Mouse (Mus musculus) hindbrain, embryonic 16.5 days (tissue): ENCODE data around the gene Prc1. TPM values are rescaled to one million over a fixed set of nuclear protein-coding genes. Genes with fewer than 3 reads are reported as not detected.
A peak's percentile ranks its signal among the peaks of the same experiment; 100 is the strongest.

Source experiments
- ATAC-seq: fragments of 200-750 bp; cut with Nextera tagmentation; 2 replicates; pipeline ENCODE4 v1.8.0; 2017; ENCODE audit warnings: moderate TSS enrichment, moderate library complexity
- H3K27ac ChIP-seq: fragments of 300-500 bp; sonication (generic); 2 replicates; pipeline ENCODE4 v1.5.1; 2014; ENCODE audit warnings: low read depth, mild to moderate bottlenecking, control low read depth, low read length, moderate library complexity
- H3K27me3 ChIP-seq: fragments of 300-500 bp; sonication (generic); replicated peaks from 2 replicates; pipeline ENCODE4 v1.6.1; 2014; ENCODE audit warnings: low read length; ENCODE audit not compliant: control insufficient read depth, insufficient read depth
- H3K36me3 ChIP-seq: fragments of 300-500 bp; sonication (generic); 2 replicates; pipeline ENCODE4 v1.6.1; 2014; ENCODE audit warnings: mild to moderate bottlenecking, low read length, moderate library complexity, mixed read lengths; ENCODE audit not compliant: control insufficient read depth, insufficient read depth
- H3K4me1 ChIP-seq: fragments of 300-500 bp; sonication (generic); 2 replicates; pipeline ENCODE4 v1.6.1; 2014; ENCODE audit warnings: low read depth, low read length; ENCODE audit not compliant: control insufficient read depth, insufficient read depth
- H3K4me2 ChIP-seq: fragments of 300-500 bp; sonication (generic); 2 replicates; pipeline ENCODE4 v1.6.1; 2014; ENCODE audit warnings: mild to moderate bottlenecking, low read length, control low read depth, moderate library complexity
- H3K4me3 ChIP-seq: fragments of 300-500 bp; sonication (generic); 2 replicates; pipeline ENCODE4 v1.5.1; 2014; ENCODE audit warnings: mild to moderate bottlenecking, low read length, control low read depth, moderate library complexity
- H3K9ac ChIP-seq: fragments of 300-500 bp; sonication (generic); 2 replicates; pipeline ENCODE4 v1.6.1; 2014; ENCODE audit warnings: low read depth, mild to moderate bottlenecking, control low read depth, low read length, moderate library complexity
- H3K9me3 ChIP-seq: fragments of 300-500 bp; sonication (generic); 2 replicates; pipeline ENCODE4 v1.6.1; 2014; ENCODE audit warnings: mild to moderate bottlenecking, low read length, moderate library complexity; ENCODE audit not compliant: control insufficient read depth
- WGBS: fragments of 180-500 bp; shearing (Covaris S2); extraction: QIAGEN DNeasy Blood & Tissue Kit; methylation state at CpG from one replicate; pipeline ENCODE4 v1.1.7; 2014; 5-methylcytosine and 5-hydroxymethylcytosine counted together
- polyA plus RNA-seq: library from polyadenylated mRNA; unstranded; fragments of >200 nt; fragmentation: Nextera tagmentation; extraction: Ambion mirVana; gene quantifications from 2 replicates; pipeline ENCODE4 v1.2.1, GENCODE M21; 2015

Prc1 gene
- polyA plus RNA-seq, 1 experiment from 2014 or later = 34.9 TPM

GRCm38 (mm10) chr7:80336932-80337331 lies 42.7 kb downstream of the Prc1 start:
- H3K9me3 ChIP-seq = no peaks in the 10 kb centered on the region
- H3K36me3 ChIP-seq = peaks cover 36% of the 10 kb centered on the region
- ATAC-seq = no peak
- peaks cover 28% of the 10 kb centered on the region for H3K4me1 ChIP-seq
- 91% methylated on average over 3 of the region's 3 CpGs for WGBS
- no peaks in the 10 kb centered on the region for H3K27me3 ChIP-seq
- no peak overlapping the region for H3K9ac ChIP-seq
- no peak overlapping the region for H3K4me3 ChIP-seq
- no peak overlapping the region for H3K27ac ChIP-seq
- no peak overlapping the region for H3K4me2 ChIP-seq

GRCm38 (mm10) chr7:80339371-80339770 lies 45.1 kb downstream of the Prc1 start:
- ATAC-seq = no peak
- H3K27ac ChIP-seq = peak overlapping the region; percentile 78
- peak overlapping the region; percentile 80 for H3K9ac ChIP-seq
- peaks cover 15% of the 10 kb centered on the region for H3K36me3 ChIP-seq
- H3K4me1 ChIP-seq = peaks cover 34% of the 10 kb centered on the region
- H3K9me3 ChIP-seq = no peaks in the 10 kb centered on the region
- H3K4me2 ChIP-seq = peak overlapping the region; percentile 87
- 5% methylated on average over 17 of the region's 17 CpGs for WGBS
- no peaks in the 10 kb centered on the region for H3K27me3 ChIP-seq
- H3K4me3 ChIP-seq = peak overlapping the region; percentile 71

GRCm38 (mm10) chr7:80339793-80340628 lies 45.8 kb downstream of the Prc1 start:
- peak overlapping the region; percentile 93 for H3K27ac ChIP-seq
- H3K9ac ChIP-seq = peak overlapping the region; percentile 80
- peak; percentile 98 for ATAC-seq
- H3K4me1 ChIP-seq = peaks cover 34% of the 10 kb centered on the region
- H3K27me3 ChIP-seq = no peaks in the 10 kb centered on the region
- H3K4me3 ChIP-seq = peak overlapping the region; percentile 71
- H3K4me2 ChIP-seq = peak overlapping the region; percentile 87
- no peaks in the 10 kb centered on the region for H3K9me3 ChIP-seq
- under 1% methylated on average over 41 of the region's 45 CpGs for WGBS
- H3K36me3 ChIP-seq = peaks cover 12% of the 10 kb centered on the region

- peak within 1 kb of the TSS; percentile 80 for H3K9ac ChIP-seq
- H3K36me3 ChIP-seq = peaks cover 8% of the 10 kb centered on the region
- H3K4me3 ChIP-seq = peak within 1 kb of the TSS; percentile 71
- ATAC-seq = peak; percentile 12; the same call in 1 of the 2 replicates
- no peaks in the 10 kb centered on the region; the same call in 1 of the 2 replicates for H3K9me3 ChIP-seq
- H3K4me2 ChIP-seq = peak within 1 kb of the TSS; percentile 87
- 3% methylated on average over 11 of the region's 11 CpGs for WGBS
- no peaks in the 10 kb centered on the region for H3K27me3 ChIP-seq
- peaks cover 34% of the 10 kb centered on the region for H3K4me1 ChIP-seq
- peak within 1 kb of the TSS; percentile 93 for H3K27ac ChIP-seq
Measured at GRCm38 (mm10) chr7:80340793-80341192, 46.5 kb downstream of the Prc1 start, which contains the start of gene Unc45a. TSS of gene Unc45a (minus strand) at chr7:80341005.

- Histone ChIP-seq H3K9me3 (no peaks in the 10 kb centered on the region; the same call in 1 of the 2 replicates), H3K4me1 (peaks cover 34% of the 10 kb centered on the region), H3K4me2 (no peak overlapping the region), H3K27me3 (no peaks in the 10 kb centered on the region), H3K36me3 (no peaks in the 10 kb centered on the region), H3K9ac (no peak overlapping the region), H3K4me3 (no peak overlapping the region), H3K27ac (peak overlapping the region; percentile 9; the same call in 1 of the 2 replicates)
- ATAC-seq = no peak
- 63% methylated on average over 7 of the region's 7 CpGs for WGBS
Measured at GRCm38 (mm10) chr7:80341793-80342192, 47.5 kb downstream of the Prc1 start.

GRCm38 (mm10) chr7:80342858-80343257 lies 48.6 kb downstream of the Prc1 start, which contains the start of gene Hddc3:
TSS of gene Hddc3 (plus strand) at chr7:80343104.
- peak; percentile 51 for ATAC-seq
- Histone ChIP-seq H3K4me3 (peak within 1 kb of the TSS; percentile 50), H3K4me1 (peaks cover 30% of the 10 kb centered on the region), H3K36me3 (no peaks in the 10 kb centered on the region), H3K9me3 (no peaks in the 10 kb centered on the region; the same call in 1 of the 2 replicates), H3K9ac (peak within 1 kb of the TSS; percentile 83), H3K27me3 (no peaks in the 10 kb centered on the region), H3K4me2 (peak within 1 kb of the TSS; percentile 93), H3K27ac (peak within 1 kb of the TSS; percentile 77)
- under 1% methylated on average over 25 of the region's 25 CpGs for WGBS

GRCm38 (mm10) chr7:80343270-80344018 lies 49.2 kb downstream of the Prc1 start:
- peak; percentile 9; the same call in 1 of the 2 replicates for ATAC-seq
- Histone ChIP-seq H3K27ac (peak overlapping the region; percentile 77), H3K4me1 (peaks cover 24% of the 10 kb centered on the region), H3K27me3 (no peaks in the 10 kb centered on the region), H3K4me2 (peak overlapping the region; percentile 93), H3K9ac (peak overlapping the region; percentile 83), H3K9me3 (no peaks in the 10 kb centered on the region; the same call in 1 of the 2 replicates), H3K4me3 (peak overlapping the region; percentile 50), H3K36me3 (no peaks in the 10 kb centered on the region)
- 25% methylated on average over 19 of the region's 19 CpGs for WGBS

GRCm38 (mm10) chr7:80346173-80346572 lies 51.9 kb downstream of the Prc1 start:
- no peaks in the 10 kb centered on the region for H3K27me3 ChIP-seq
- no peak overlapping the region for H3K4me3 ChIP-seq
- 94% methylated on average over 9 of the region's 9 CpGs for WGBS
- peaks cover 7% of the 10 kb centered on the region for H3K4me1 ChIP-seq
- H3K9me3 ChIP-seq = no peaks in the 10 kb centered on the region; the same call in 1 of the 2 replicates
- peaks cover 13% of the 10 kb centered on the region for H3K36me3 ChIP-seq
- no peak overlapping the region for H3K27ac ChIP-seq
- no peak overlapping the region for H3K4me2 ChIP-seq
- H3K9ac ChIP-seq = no peak overlapping the region
- no peak for ATAC-seq

- peaks cover 18% of the 10 kb centered on the region for H3K36me3 ChIP-seq
- no peak for ATAC-seq
- no peaks in the 10 kb centered on the region; the same call in 1 of the 2 replicates for H3K9me3 ChIP-seq
- no peak overlapping the region for H3K4me2 ChIP-seq
- H3K4me1 ChIP-seq = peaks cover 6% of the 10 kb centered on the region
- H3K27me3 ChIP-seq = no peaks in the 10 kb centered on the region
- no peak overlapping the region for H3K27ac ChIP-seq
- H3K9ac ChIP-seq = no peak overlapping the region
- H3K4me3 ChIP-seq = no peak overlapping the region
- WGBS = 85% methylated on average over 5 of the region's 5 CpGs
Measured at GRCm38 (mm10) chr7:80346830-80347229, 52.6 kb downstream of the Prc1 start.
